Mouse (Mus musculus): ENCODE data around the gene Lmo3.

DNA sequence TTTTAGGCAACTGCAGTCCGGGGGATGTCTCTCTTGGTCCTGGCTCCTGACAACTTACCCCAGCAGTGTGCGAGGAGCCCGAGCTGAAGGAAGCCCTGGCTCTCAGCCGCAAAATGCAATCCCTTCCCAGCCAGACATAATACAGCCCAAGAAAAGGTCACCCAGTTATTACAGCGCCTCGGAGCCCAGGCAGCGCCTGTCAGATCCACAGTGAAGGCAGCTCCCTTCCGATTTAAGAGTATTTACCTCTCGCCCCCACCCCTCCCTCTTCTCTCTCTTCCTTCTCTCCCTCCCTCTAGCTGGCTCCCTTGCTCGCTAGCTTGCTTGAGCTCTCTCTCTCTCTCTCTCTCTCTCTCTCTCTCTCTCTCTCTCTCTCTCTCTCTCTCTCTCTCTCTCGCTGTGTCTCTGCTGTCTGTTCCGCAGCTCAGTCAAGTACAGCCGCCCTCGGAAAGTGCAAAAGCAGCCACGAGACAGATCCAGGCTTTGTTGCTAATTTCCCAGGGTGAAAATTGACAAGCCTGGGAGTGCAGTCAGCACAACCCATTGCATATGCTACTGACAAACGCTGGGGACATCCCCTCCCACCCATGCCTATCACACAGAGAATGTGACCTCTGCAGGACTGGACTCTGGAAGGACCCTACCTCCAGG is 159.0 kb downstream of the Lmo3 start:
- TF ChIP-seq CTCF (conservative IDR thresholded peaks at IDR 0.05; ENCODE audit: low read length): no peak
- no peak for TF ChIP-seq POU5F1 (IDR thresholded peaks at IDR 0.05; ENCODE audit: borderline replicate concordance, low read length)
- TF ChIP-seq NANOG (IDR thresholded peaks at IDR 0.05; ENCODE audit: borderline replicate concordance, low read length): no peak

All from E14TG2a.4 (cell line).